Mouse (Mus musculus): ENCODE data around the gene D1Ertd622e. TPM values are rescaled to one million over a fixed set of nuclear protein-coding genes. Genes with fewer than 3 reads are reported as not detected.
A peak's percentile ranks its signal among the peaks of the same experiment; 100 is the strongest.

The D1Ertd622e gene
- polyA plus RNA-seq, 1 experiment from 2014 or later, result 21.3 TPM

DNA sequence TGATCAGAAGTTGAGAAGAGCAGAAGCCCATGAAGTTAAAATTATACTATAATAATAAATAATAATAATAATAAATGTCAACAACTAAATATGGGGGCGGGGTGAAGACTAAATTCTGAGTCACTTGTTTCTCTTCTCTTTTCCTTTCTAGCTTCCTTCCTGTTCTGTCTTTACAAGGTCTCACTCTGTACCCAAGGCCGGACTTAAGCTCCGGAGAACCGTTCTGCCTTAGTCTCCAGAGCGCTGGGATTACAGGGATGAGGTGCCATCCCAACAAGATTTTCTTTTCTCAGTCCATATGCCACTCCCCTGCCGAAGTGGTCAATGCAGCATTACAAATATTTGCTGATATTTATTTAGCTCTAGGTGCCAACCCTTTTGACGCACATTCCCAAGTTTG, 450 bp upstream of the D1Ertd622e start:
- 18% methylated on average over 7 of the region's 7 CpGs for WGBS
- Histone ChIP-seq H3K36me3 (no peaks in the 10 kb centered on the region), H3K27ac (peak overlapping the region; percentile 90), H3K4me1 (no peaks in the 10 kb centered on the region), H3K9ac (peak overlapping the region; percentile 82), H3K27me3 (replicated peaks) (no peaks in the 10 kb centered on the region), H3K4me2 (peak overlapping the region; percentile 83), H3K4me3 (replicated peaks) (peak overlapping the region; percentile 65), H3K9me3 (no peaks in the 10 kb centered on the region)
- ATAC-seq (ENCODE audit: insufficient read depth, low FRiP score, low read depth), result no peak

DNA sequence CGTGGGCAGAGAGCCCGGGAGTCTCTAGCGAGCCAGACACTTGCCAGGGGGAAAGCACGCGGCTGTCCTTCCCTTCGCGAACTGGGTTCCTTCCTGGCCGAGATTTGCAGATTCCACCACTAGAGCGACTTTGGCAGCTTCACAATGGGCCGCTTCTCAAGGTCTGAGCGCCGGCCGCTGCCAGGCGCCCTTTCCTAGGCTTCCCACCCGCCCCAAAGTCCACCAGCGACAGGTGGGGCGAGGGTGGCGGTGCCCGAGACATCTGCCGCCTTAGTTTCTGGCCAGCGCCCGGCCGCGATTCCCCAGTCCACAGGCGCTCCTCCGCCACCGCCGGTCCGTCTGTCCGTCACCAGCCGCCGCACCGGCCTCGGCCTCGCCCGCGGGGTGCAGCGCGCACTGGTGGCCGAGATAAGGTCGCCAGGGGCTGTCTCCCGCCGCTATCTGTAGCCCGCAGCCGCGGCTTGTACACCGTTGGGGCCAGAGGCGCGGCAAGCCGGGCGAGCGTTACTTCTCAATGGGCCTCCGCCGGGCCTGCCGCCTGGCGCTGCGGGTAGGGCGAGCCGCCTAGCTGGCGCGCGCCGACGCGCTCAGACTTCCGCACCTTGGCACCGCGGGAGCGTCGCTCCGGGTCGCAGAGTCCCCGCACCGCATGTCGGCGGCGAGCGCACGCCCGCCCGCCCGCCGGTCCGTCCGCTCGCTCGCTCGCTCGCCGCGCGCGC, 1.0 kb downstream of the D1Ertd622e start:
- H3K4me3 ChIP-seq (replicated peaks), result peak overlapping the region; percentile 65
- H3K9ac ChIP-seq, result peak overlapping the region; percentile 82
- H3K27ac ChIP-seq, result peak overlapping the region; percentile 90
- no peaks in the 10 kb centered on the region for H3K27me3 ChIP-seq (replicated peaks)
- peak; percentile 85 for ATAC-seq (ENCODE audit: insufficient read depth, low FRiP score, low read depth)
- no peaks in the 10 kb centered on the region for H3K4me1 ChIP-seq
- H3K4me2 ChIP-seq, result peak overlapping the region; percentile 83
- H3K36me3 ChIP-seq, result no peaks in the 10 kb centered on the region
- H3K9me3 ChIP-seq, result no peaks in the 10 kb centered on the region
- under 1% methylated on average over 86 of the region's 93 CpGs for WGBS

DNA sequence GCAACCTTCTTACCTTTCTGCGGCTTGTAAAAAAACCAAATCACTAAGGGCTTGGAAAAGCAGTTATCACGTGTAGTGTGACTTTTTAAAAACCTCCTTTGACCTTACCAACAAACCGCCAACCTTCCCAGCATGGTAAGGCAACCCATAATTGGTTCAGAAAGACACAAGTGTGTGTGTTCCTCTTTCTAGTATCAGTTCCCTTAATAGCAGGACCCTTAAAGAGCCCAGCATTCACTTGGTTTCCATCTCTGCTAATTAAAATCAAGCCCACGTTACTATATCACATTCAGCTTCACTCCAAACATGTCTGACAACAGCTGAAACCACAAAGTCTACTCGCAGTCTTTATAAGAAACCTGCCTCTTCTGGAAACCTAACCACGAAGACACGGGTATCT, 2.5 kb downstream of the D1Ertd622e start:
- no peak for ATAC-seq (ENCODE audit: insufficient read depth, low FRiP score, low read depth)
- no peak overlapping the region for H3K27ac ChIP-seq
- peak overlapping the region; percentile 83; the same call in 1 of the 2 replicates for H3K4me2 ChIP-seq
- H3K4me1 ChIP-seq, result no peaks in the 10 kb centered on the region
- H3K36me3 ChIP-seq, result no peaks in the 10 kb centered on the region
- no peak overlapping the region for H3K9ac ChIP-seq
- no peaks in the 10 kb centered on the region for H3K9me3 ChIP-seq
- 77% methylated on average over 7 of the region's 7 CpGs for WGBS
- H3K4me3 ChIP-seq (replicated peaks), result peak overlapping the region; percentile 65; the same call in 1 of the 2 replicates
- no peaks in the 10 kb centered on the region for H3K27me3 ChIP-seq (replicated peaks)

DNA sequence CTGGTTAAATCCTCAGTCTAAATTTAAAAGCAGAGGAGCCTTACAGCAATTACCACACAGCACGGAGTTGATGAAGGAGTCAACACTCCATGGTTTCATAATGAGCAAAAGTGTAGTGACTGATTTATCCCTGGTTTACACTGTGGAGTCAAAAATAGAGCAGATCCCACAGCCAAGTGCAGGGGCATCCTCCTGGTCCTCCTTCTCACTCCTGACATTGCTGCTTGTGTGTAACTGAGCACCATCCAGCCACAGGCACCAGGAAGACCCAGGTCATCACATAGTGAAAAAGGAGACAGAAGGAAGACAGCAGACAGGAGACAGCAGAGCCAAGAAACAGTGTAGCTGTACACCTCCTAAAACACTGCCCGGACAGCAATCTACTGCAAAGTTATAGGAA, 4.1 kb downstream of the D1Ertd622e start:
- Histone ChIP-seq H3K27ac (no peak overlapping the region), H3K4me1 (no peaks in the 10 kb centered on the region), H3K27me3 (replicated peaks) (no peaks in the 10 kb centered on the region), H3K9me3 (no peaks in the 10 kb centered on the region), H3K4me3 (replicated peaks) (no peak overlapping the region), H3K4me2 (no peak overlapping the region), H3K36me3 (no peaks in the 10 kb centered on the region), H3K9ac (no peak overlapping the region)
- whole genome bisulfite sequencing, result 82% methylated on average over 2 of the region's 2 CpGs
- ATAC-seq (ENCODE audit: insufficient read depth, low FRiP score, low read depth), result no peak

DNA sequence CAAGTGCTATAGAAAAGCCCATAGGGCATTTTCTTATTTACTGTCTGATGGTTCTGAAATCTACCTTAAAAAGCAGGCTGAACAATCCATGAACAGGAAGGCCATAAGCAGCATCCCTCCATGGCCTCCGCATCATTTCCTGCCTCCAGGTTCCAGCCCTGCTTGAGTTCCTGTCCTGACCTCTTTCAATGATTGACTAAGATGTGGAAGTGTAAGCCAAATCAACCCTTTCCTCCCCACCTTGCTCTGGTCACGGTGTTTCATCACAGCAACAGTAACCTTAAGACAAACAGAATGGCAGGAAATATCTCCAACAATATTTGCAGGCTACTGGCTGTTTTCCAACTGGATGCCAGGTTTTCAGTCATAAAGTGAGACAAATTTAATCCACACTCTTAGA, 4.7 kb downstream of the D1Ertd622e start:
- no peak for ATAC-seq (ENCODE audit: insufficient read depth, low FRiP score, low read depth)
- Histone ChIP-seq H3K4me2 (no peak overlapping the region), H3K9ac (no peak overlapping the region), H3K36me3 (no peaks in the 10 kb centered on the region), H3K27me3 (replicated peaks) (no peaks in the 10 kb centered on the region), H3K27ac (no peak overlapping the region), H3K9me3 (no peaks in the 10 kb centered on the region), H3K4me3 (replicated peaks) (no peak overlapping the region), H3K4me1 (no peaks in the 10 kb centered on the region)
- WGBS, result 49% methylated on average over 2 of the region's 2 CpGs

DNA sequence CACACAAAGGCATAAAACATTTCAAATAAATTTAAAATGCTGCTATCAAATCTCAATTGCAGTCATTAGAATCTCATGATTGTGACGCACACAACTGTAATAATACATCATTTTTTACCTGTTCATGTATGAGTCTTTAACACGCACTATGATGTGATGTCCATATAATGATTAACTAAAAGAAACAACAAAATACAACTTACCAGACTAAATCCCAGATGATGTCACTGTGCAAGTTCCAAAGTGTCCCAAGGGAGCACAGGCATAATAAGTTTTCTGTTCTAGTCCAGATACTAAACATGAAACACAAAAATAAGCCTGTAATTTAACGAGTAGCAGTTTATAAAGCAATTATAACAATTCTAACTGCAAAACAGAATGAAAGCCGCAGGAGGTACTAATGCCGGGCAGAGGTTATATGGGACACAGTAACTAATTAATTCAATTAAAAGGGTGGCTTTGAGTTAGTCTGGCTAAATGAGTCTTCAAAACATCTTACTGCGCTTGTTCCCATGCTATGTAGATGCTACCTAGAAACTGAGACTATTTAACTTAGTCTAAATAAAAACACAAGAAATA, 7.4 kb downstream of the D1Ertd622e start:
- Histone ChIP-seq H3K4me3 (replicated peaks) (no peak overlapping the region), H3K27ac (no peak overlapping the region), H3K9ac (no peak overlapping the region), H3K4me1 (0 out of 2 replicates have a peak, but pooled peaks cover 4% of the 10 kb centered on the region), H3K4me2 (no peak overlapping the region), H3K36me3 (no peaks in the 10 kb centered on the region), H3K27me3 (replicated peaks) (no peaks in the 10 kb centered on the region), H3K9me3 (no peaks in the 10 kb centered on the region)
- no peak for ATAC-seq (ENCODE audit: insufficient read depth, low FRiP score, low read depth)
- 88% methylated on average over 6 of the region's 6 CpGs for WGBS

DNA sequence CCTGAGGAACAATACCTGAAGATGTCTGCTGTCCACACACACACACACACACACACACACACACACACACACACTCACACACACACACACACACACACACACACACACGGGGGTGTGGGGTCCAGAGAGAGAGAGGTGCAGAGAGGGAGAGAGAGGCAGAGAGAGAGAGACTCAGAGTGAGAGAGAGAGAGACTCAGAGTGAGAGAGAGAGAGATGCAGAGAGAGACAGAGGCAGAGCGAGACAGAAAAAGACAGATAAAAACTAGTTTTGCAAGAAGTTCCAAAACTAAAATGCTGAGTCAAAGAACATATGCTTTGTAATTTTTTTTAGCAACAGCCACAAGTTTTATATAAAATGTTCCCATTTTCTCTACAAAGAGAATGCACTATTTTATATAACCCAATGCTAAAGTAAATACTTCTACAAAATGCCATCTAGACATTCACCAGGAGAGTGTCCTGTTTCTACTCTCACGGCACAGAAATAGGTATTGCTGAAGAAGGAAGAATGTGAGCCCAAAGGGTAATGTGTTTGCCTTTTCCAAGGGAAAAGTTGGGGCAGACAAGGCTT, 11.2 kb downstream of the D1Ertd622e start:
- Histone ChIP-seq H3K36me3 (no peaks in the 10 kb centered on the region), H3K4me3 (replicated peaks) (no peak overlapping the region), H3K27me3 (replicated peaks) (no peaks in the 10 kb centered on the region), H3K9me3 (no peaks in the 10 kb centered on the region), H3K4me2 (no peak overlapping the region), H3K27ac (no peak overlapping the region), H3K9ac (no peak overlapping the region), H3K4me1 (0 out of 2 replicates have a peak, but pooled peaks cover 4% of the 10 kb centered on the region)
- ATAC-seq (ENCODE audit: insufficient read depth, low FRiP score, low read depth), result no peak
- WGBS, result 44% methylated on average over 3 of the region's 3 CpGs

DNA sequence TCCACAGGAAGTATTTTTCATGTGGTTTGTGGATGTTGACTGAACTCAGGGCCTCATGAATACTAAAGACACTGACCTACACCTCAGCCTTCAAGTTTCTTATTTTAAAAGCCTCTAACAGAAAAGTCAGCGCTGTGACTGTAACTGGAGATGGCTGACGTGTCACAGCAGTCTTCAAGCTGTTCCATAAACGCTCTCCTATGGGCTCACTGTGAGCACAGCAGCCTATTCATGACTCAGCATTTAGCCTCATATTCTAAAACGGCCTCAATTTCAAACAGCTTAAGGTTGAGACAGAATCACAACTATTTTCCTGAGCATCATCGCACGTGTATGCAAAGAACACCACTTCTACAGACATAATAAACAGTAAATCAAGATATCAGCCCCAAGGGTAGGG, 11.8 kb downstream of the D1Ertd622e start:
- ATAC-seq (ENCODE audit: insufficient read depth, low FRiP score, low read depth), result peak; percentile 65; the same call in 1 of the 2 replicates
- WGBS, result 46% methylated on average over 6 of the region's 6 CpGs
- Histone ChIP-seq H3K4me1 (0 out of 2 replicates have a peak, but pooled peaks cover 4% of the 10 kb centered on the region), H3K27ac (no peak overlapping the region), H3K9ac (no peak overlapping the region), H3K27me3 (replicated peaks) (no peaks in the 10 kb centered on the region), H3K9me3 (no peaks in the 10 kb centered on the region), H3K4me2 (no peak overlapping the region), H3K36me3 (no peaks in the 10 kb centered on the region), H3K4me3 (replicated peaks) (no peak overlapping the region)

DNA sequence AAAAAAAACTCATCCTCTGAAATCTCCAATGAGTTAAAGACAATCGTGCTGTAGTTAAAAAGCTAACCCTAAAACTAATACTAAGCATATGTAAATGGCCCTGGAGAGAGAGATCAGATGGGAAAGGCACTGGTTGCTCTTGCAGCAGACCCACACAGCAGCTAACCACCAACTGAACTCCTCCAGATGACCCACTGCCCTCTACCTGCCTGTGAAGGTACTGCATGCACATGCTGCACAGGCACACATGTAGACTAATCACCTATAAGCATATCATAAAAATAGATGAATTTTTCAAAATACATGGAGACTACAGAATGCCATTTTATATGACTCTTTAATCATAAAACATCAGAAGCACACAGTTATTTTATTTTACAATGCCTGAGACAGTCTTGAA, 14.8 kb downstream of the D1Ertd622e start:
- H3K4me2 ChIP-seq, result no peak overlapping the region
- ATAC-seq (ENCODE audit: insufficient read depth, low FRiP score, low read depth), result no peak
- no peaks in the 10 kb centered on the region for H3K27me3 ChIP-seq (replicated peaks)
- H3K9ac ChIP-seq, result no peak overlapping the region
- H3K36me3 ChIP-seq, result no peaks in the 10 kb centered on the region
- WGBS, result 97% methylated on average over 1 of the region's 1 CpGs
- no peak overlapping the region for H3K4me3 ChIP-seq (replicated peaks)
- H3K27ac ChIP-seq, result no peak overlapping the region
- H3K9me3 ChIP-seq, result no peaks in the 10 kb centered on the region
- 0 out of 2 replicates have a peak, but pooled peaks cover 4% of the 10 kb centered on the region for H3K4me1 ChIP-seq

DNA sequence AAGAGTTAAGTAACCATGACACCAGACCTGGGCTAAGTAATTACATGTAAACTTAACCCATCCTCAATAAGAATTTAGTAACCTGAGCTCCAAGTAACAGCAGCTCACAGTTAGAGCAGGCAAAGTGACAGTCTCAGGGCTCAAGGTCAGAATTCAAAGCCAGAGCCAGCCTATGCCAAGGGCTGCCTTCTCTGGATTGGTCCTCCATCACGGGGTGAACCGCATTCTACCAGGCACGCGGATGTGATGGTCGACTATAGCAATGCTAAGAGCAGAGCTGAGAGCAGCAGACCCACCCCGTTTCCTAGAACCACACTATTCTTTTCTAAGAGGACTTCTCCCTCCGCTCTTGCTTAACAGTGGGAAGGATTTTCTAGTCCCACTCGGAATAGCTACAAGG, 27.8 kb downstream of the D1Ertd622e start:
- no peaks in the 10 kb centered on the region for H3K36me3 ChIP-seq
- H3K9ac ChIP-seq, result no peak overlapping the region
- H3K4me1 ChIP-seq, result no peaks in the 10 kb centered on the region
- no peak overlapping the region for H3K4me2 ChIP-seq
- ATAC-seq (ENCODE audit: insufficient read depth, low FRiP score, low read depth), result no peak
- H3K4me3 ChIP-seq (replicated peaks), result no peak overlapping the region
- WGBS, result 85% methylated on average over 8 of the region's 8 CpGs
- no peaks in the 10 kb centered on the region for H3K9me3 ChIP-seq
- H3K27ac ChIP-seq, result no peak overlapping the region
- no peaks in the 10 kb centered on the region for H3K27me3 ChIP-seq (replicated peaks)

DNA sequence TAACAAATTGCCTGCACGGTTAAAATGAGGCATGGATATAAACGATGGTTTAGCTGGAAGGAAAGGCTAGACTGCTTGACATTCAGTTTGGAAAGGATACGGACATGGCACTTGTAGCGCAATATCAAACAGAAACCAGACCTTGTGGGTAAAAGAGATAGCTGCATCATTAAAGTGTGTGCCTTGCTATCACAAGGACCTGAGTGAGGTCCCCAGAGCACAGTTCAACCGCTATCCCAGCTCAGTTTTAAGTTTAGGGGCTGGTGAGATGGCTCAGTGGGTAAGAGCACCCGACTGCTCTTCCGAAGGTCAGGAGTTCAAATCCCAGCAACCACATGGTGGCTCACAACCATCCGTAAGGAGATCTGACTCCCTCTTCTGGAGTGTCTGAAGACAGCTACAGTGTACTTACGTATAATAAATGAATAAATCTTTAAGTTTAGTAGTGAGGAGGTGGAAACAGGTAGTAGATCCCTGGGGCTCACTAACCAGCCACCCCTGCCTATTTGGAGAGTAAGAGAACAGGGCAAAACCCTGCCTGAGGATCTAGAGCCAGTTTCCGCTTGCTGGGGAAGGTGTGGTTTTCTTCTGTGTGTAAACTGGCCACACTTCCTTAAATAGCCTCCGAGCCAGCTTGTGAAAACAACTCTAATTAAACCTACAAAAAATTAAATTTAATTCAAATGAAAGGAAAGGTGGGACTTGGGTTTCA, 29.2 kb downstream of the D1Ertd622e start:
- Histone ChIP-seq H3K9ac (no peak overlapping the region), H3K4me1 (no peaks in the 10 kb centered on the region), H3K27ac (no peak overlapping the region), H3K36me3 (no peaks in the 10 kb centered on the region), H3K4me3 (replicated peaks) (no peak overlapping the region), H3K9me3 (no peaks in the 10 kb centered on the region), H3K27me3 (replicated peaks) (no peaks in the 10 kb centered on the region), H3K4me2 (no peak overlapping the region)
- ATAC-seq (ENCODE audit: insufficient read depth, low FRiP score, low read depth), result no peak; the same call in 1 of the 2 replicates
- WGBS, result 78% methylated on average over 11 of the region's 11 CpGs

All from stomach, embryonic 15.5 days (tissue).